Mouse (Mus musculus): ENCODE measurements around the gene Adh7.

Adh7 gene

DNA sequence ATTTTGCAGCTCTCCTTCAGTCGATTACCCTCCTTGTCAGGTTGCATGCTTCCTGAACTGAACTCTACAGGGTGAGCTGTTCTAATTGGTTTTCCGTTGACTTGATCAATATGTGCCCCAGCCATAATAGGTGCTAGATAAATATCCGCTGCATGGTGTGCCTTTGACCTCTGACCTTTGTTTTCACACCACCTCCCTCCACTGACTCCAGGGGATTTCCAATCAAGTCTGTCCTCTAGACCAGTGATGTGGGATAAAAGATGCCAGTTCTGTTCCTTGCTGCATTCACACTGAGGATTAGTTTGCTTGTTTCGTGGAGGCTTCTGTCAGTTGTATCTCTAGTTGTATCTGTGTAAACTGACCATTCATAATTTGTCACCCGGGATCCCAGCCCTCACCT is 36.6 kb downstream of the Adh7 start:
- DNase-seq (ENCODE audit: low read depth, low spot score) = no peak

DNA sequence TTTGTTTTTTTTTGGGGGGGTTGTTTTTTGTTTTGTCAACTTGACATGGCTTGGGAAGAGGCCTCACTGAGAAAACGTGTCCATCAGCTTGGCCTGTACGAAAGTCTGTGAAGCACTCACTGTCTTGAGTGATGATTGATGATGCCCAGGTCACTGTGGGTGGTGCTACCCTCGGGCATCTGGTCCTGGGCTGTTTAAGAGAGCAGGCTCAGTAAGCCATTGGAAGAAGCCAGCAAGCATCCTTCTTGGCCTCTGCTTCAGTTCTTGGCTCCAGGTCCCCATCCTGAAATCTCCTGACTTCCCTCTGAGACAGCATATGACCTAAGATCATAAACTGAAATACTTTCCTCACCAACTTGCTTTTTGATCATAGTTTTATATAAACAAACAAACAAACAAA is 37.8 kb downstream of the Adh7 start:
- DNase-seq (ENCODE audit: low read depth, low spot score) = no peak

DNA sequence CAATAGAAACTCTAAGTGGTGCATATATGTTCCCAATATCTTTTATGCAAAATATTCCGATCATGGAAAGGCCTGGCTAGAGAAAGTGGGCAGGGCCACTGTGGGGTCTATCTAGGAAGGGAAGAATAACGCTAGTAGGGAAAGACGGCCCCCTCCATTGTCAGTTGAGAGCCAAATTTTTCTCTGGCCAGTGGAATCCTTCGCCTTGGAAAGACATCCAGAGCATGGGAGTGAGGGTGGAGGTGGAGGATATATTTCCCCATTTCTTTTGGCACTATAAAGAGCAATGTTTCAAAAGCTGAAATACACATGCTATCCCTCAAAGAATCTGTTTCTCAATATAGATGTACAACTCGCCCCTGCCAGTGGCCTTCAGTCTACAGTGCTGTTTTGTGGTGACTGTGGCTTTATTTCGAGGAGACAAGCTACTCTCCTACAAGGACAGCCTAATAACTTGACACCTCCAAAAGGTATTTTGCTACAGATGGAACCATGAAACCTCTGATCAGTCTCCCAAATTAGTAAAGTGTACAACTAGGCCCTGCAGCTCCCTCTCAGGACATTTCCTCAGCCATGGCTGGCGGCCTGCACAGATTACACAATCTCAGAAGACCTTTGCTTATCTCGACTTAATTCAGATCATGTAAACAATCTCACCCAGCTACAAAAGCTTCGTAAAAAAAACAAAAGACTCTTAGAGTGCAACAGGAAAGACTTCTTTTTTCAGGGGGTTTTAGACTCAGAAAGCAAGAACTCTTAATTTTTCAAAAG is 38.4 kb downstream of the Adh7 start:
- no peak for DNase-seq (ENCODE audit: low read depth, low spot score)

DNA sequence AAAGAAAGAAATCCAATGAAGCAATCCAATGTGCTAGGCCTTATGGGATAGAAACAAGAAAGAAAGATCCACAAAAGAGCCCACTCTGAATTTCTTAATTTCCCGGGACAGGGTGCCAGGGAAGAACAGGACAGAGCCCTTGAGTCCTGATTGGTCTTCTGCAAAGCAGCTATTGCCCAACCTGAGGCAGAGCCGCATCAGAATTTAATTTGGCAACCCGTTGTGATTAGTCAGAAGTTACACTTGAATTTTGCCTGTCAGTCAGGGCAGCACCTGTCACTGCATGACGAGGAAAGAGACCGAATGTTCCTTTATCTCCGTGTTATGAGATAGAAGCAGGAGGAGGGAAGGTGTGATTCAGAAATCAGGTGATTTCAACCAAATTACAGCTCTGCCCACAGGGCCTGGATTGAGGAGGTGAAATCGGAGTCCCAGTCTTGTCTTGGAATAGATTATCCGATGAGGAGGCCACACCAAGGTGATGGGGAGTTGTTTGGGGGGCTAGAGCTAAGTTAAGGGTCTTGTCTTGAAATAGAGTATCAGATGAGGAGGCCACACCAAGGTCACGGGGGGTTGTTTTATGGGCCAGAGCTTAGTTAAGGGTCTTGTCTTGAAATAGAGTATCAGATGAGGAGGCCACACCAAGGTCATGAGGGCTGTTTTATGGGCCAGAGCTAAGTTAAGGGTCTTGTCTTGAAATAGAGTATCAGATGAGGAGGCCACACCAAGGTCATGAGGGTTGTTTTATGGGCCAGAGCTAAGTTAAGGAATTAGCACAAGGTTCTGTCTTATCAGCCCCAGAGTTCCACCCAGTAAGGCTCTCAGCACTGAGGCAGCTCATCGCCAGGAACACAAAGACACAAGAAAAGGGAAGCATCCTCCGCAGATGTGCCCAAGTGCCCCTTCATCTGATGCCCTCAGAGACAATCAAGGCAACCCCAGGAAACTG is 43.4 kb downstream of the Adh7 start, which contains the start of gene Adh1:
TSS of gene Adh1 (plus strand) at position 271 of the 949 bp plus-strand sequence.
- DNase-seq (ENCODE audit: low read depth, low spot score) = no peak

DNA sequence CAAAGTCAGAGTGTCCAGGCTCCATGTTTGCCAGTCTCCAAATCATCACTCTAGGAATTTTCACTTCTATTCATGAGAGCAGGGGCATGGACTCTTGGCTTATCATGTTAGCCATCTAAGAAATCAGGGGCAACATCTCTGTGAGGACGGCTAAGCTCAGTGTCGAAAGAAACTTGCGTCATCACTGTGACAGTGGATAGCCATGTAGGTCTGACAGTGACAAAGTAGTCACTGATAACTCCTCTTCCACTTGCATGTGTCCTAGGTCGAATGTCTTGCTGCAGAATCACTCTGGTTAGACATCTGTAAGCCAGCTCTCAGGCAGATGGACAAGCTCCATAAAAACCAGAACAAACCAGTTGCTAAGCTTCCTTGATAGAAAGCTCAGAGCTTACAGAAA is 45.0 kb downstream of the Adh7 start:
- DNase-seq (ENCODE audit: low read depth, low spot score) = no peak

DNA sequence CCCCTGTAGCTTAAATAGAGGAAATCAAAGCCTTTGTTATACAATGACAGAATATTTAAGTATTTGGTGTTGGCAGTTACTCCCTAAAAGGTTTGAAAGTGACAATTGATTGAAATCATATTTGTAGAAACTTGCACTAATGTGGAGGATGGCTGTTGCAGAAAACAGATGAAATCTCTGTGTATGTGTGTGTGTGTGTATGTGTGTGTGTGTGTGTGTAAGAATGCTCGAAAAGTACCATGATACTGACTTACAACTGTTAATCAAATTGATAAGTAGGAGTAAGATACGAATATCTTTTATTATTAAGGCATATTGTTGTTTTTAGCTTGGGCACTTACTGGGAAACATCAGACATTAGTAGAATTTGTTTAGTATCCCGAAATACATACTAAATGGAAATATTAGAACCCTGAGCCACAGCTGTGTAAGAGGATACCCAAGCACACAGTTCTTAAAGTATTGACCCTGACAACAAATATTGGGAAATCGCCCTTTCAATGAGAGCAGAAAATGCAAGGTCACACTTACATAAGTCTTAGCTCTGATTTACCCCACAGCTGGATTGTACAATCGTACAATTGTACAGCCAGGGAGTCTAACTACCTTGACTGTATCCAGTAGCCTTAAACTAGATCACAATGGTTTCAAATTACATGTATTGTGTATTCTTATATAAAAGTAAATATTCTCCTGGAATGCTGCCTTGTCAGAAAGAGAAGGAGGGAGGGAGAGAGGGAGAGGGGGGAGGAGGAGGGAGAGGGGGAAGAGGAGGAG is 45.8 kb downstream of the Adh7 start:
- DNase-seq (ENCODE audit: low read depth, low spot score) = no peak

DNA sequence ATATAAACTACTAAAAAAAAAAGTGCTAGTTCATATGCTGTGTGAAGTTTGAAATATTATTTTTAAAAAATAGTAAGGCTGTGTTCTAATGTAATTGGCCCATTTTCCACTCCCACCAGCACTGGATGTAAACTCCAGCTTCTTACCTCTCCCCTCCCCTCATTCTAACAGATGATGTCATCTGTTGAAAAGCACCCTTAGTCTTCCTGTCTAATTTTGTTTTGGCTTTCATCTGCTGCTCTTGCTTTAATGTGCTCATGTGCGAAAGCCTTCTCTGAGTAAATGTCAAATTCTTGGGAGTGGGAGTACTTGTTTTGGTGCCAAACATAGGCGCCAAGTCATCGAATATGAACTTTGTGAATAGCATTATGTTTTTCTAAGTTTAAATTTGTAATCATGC is 47.1 kb downstream of the Adh7 start:
- DNase-seq (ENCODE audit: low read depth, low spot score) = no peak

DNA sequence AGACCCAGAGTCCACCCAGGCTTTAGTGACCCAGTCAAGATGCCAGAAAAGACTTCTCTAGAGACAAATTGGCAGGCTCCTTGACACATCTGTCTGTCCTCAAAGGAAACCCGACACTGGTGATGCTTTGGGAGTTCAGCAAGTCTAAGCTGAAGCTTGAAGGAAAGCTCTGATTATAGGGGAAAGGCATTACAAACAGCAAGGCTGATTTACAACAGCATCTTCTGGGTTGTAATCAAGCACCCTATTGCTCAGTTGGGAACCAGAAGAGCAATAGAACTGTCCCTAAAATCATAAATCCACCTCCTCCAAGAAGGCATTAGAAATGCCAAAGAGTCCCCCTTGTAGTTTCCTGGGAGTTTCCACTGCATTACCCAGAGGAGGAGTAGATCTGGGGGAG is 52.9 kb downstream of the Adh7 start:
- no peak for DNase-seq (ENCODE audit: low read depth, low spot score)

DNA sequence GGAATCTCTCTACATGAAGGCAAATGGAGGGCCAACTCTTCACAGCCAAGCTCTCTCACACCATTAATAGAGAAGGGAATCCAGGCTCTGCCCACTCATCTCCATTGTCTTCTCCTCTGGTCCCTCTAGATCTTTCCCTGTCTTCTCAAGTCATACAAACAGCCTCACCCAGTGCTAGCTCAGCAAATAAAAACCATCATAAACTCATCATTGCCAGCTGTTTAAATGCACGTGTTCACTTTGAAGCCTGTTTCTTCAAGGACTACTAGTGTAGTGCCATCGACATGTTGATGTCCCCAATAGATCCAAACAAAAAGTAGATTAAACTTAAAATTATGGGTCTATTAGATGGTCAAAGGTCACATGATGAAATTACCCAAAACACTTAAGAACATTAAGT is 53.7 kb downstream of the Adh7 start:
- DNase-seq (ENCODE audit: low read depth, low spot score) = no peak

DNA sequence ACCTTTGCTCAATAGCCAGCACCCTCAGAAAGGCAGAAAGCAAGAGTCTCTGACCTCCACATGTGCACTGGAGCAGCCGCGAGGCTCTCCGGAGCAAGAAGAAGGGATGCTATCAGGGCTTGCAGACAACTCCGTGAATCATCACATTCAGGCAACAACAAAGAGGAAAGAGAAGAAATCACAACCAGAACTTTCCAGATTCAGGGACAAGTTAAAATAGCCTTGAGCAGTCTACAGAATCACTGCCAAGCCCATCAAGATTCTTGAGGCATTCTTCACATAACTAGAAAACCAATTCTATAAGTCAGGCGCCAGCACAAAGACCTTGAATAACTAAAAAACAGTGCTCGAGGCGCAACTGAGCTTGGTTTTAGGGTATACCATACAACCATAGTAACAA is 55.5 kb downstream of the Adh7 start:
- no peak for DNase-seq (ENCODE audit: low read depth, low spot score)

DNA sequence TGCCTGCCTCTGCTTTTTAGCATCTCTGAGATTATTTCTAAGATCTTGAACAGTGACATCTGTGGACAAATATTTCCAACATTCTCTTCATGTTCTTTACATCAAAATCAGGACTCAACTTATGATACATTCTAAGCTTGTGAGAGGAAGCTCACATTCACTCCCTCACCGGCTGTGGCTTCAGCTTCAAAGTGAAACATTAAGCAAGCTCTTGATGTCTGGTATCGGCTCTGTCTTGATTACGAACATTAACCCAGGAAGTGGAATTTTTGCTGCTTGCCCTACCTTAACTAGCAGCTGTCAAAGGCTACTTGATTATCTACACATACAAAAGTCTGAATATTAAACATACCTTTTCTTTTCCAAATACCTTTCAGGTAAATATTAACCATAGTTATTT is 57.5 kb downstream of the Adh7 start:
- DNase-seq (ENCODE audit: low read depth, low spot score) = no peak

DNA sequence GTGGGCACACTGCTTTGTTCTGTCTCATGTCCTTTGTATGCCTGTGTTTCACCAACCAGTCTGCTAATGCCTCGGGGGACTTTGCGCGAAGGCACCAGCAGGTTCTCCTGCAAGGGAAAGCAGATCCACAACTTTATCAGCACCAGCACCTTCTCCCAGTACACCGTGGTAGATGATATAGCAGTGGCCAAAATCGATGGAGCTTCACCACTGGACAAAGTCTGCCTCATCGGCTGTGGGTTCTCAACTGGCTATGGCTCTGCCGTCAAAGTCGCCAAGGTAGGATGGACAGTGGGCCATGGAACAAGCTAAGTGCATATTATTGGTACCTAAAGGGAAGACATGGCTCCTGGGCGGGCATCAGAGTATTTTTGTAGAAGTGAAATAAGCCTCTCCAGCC is 65.0 kb downstream of the Adh7 start:
- DNase-seq (ENCODE audit: low read depth, low spot score) = no peak
